Mouse (Mus musculus): ENCODE results near the gene Rprml.

GRCm38 (mm10) chr11:103686706-103687105 lies 37.3 kb downstream of the Rprml start:
- TF ChIP-seq MEF2A (IDR thresholded peaks at IDR 0.05; ENCODE audit: extremely low read depth, insufficient replicate concordance, low read depth, low read length, poor library complexity, severe bottlenecking) (no peak), SIN3A (IDR thresholded peaks at IDR 0.05; ENCODE audit: low read length) (no peak), CTCF (IDR thresholded peaks at IDR 0.05 in 2 of 3, conservative IDR thresholded peaks at IDR 0.05 in 1 of 3; ENCODE audit: control insufficient read depth in 1 of 3, insufficient read depth in 1 of 3, low read depth in 2 of 3, low read length in 3 of 3, poor library complexity in 1 of 3, severe bottlenecking in 1 of 3) (no peak), ZNF384 (IDR thresholded peaks at IDR 0.05; ENCODE audit: low read depth, low read length) (no peak), HCFC1 (IDR thresholded peaks at IDR 0.05; ENCODE audit: low read depth, low read length) (no peak), BHLHE40 (IDR thresholded peaks at IDR 0.05; ENCODE audit: borderline replicate concordance, low read depth, low read length) (no peak), TAL1 (IDR thresholded peaks at IDR 0.05; ENCODE audit: low read length) (no peak), GABPA (IDR thresholded peaks at IDR 0.05; ENCODE audit: low read depth, low read length) (no peak), JUND (IDR thresholded peaks at IDR 0.05; ENCODE audit: low read depth, low read length) (no peak), POLR2AphosphoS2 (IDR thresholded peaks at IDR 0.05; ENCODE audit: low read length) (no peak), CHD1 (IDR thresholded peaks at IDR 0.05; ENCODE audit: low read depth, low read length) (no peak)

Data from MEL (cell line).